In the genomic region with DNA sequence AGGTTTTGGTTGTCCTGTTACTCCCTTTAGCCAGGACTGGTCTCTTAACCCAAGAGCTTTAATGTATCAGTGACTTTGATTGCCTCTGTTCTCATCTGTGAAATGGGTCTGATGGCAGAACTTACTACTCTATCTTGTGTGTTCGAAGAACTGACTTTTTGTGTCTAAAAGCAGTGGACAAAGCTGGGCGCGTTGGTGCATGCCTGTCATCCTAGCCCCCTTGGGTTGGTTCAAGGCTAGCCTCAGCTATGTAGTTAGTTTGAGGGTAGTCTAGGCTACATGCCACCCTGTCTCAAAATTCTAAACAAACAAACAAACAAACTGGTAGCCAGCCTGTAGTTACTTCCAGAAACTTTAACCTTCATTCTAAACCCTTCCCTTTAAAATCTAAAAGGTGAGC, we compare ENCODE assay signal across 25 mouse cellular contexts. TPM values are rescaled to one million over a fixed set of nuclear protein-coding genes. Genes with fewer than 3 reads are reported as not detected.
DNase-seq lines count a peak whose midpoint lies in the region; ATAC-seq lines count a peak whose summit lies in the region.
"Had no signal": no experiment of that assay in that cellular context is flagged by ENCODE, and none has a peak within 500 bp of the region (broad histone marks: within the 10 kb centered on the region; RNA-seq: fewer than 3 reads in every experiment).

No protein-coding gene starts in this region.

- ATAC-seq in forebrain, embryonic 14.5 days = no peak
- no peak for ATAC-seq in hindbrain, embryonic 15.5 days (ENCODE audit: low FRiP score, low read depth)
- no peak for ATAC-seq in hindbrain, embryonic 12.5 days (ENCODE audit: low FRiP score)
- no peak for ATAC-seq in megakaryocyte, adult 5-6 weeks (ENCODE audit: poor library complexity, severe bottlenecking)
- no peak for ATAC-seq in stomach, embryonic 16.5 days (ENCODE audit: insufficient read depth, low FRiP score)
- ATAC-seq: CD4-positive, CD25-positive, alpha-beta regulatory T cell, adult 4 months; hindbrain, embryonic 16.5 days; liver, embryonic 12.5 days had no signal

- no peak overlapping the region for H3K27ac ChIP-seq in forebrain, embryonic 10.5 days
- no peak overlapping the region for H3K27ac ChIP-seq in forebrain, embryonic 14.5 days (ENCODE audit: low read depth, low read length)
- no peak overlapping the region for H3K27ac ChIP-seq in hindbrain, embryonic 15.5 days (replicated peaks)
- no peak overlapping the region for H3K27ac ChIP-seq in hindbrain, embryonic 12.5 days
- H3K27ac ChIP-seq in stomach, embryonic 16.5 days (ENCODE audit: low read length) = no peak overlapping the region
- H3K27ac ChIP-seq: liver, embryonic 12.5 days; neural tube, embryonic 12.5 days had no signal

- H3K27me3 ChIP-seq in forebrain, embryonic 10.5 days (ENCODE audit: poor library complexity, severe bottlenecking) = no peaks in the 10 kb centered on the region
- H3K27me3 ChIP-seq in forebrain, embryonic 14.5 days (replicated peaks; ENCODE audit: control insufficient read depth, insufficient read depth, low read length) = no peaks in the 10 kb centered on the region
- no peaks in the 10 kb centered on the region for H3K27me3 ChIP-seq in hindbrain, embryonic 15.5 days
- H3K27me3 ChIP-seq in hindbrain, embryonic 12.5 days = no peaks in the 10 kb centered on the region
- no peaks in the 10 kb centered on the region for H3K27me3 ChIP-seq in megakaryocyte, embryonic 14.5 days (replicated peaks)
- no peaks in the 10 kb centered on the region for H3K27me3 ChIP-seq in stomach, embryonic 16.5 days (ENCODE audit: control insufficient read depth, insufficient read depth, low read length)
- H3K27me3 ChIP-seq: neural tube, embryonic 12.5 days had no signal

- peaks cover 38% of the 10 kb centered on the region for H3K36me3 ChIP-seq in forebrain, embryonic 10.5 days (replicated peaks)
- peaks cover 15% of the 10 kb centered on the region for H3K36me3 ChIP-seq in forebrain, embryonic 14.5 days (ENCODE audit: control insufficient read depth, insufficient read depth, low read length)
- no peaks in the 10 kb centered on the region for H3K36me3 ChIP-seq in hindbrain, embryonic 15.5 days
- peaks cover 20% of the 10 kb centered on the region for H3K36me3 ChIP-seq in hindbrain, embryonic 12.5 days
- peaks cover 49% of the 10 kb centered on the region for H3K36me3 ChIP-seq in megakaryocyte, embryonic 14.5 days (replicated peaks; ENCODE audit: low read length)
- peaks cover 16% of the 10 kb centered on the region for H3K36me3 ChIP-seq in stomach, embryonic 16.5 days (ENCODE audit: control insufficient read depth, insufficient read depth, low read length)

- no peak overlapping the region for H3K9ac ChIP-seq in forebrain, embryonic 14.5 days (ENCODE audit: low read length)
- no peak overlapping the region for H3K9ac ChIP-seq in hindbrain, embryonic 15.5 days
- H3K9ac ChIP-seq in hindbrain, embryonic 12.5 days = no peak overlapping the region
- 0 out of 2 replicates have a peak overlapping the region, but pooled peaks have one; percentile 85 for H3K9ac ChIP-seq in stomach, embryonic 16.5 days (ENCODE audit: low read length)
- H3K9ac ChIP-seq: liver, embryonic 12.5 days had no signal

- no peak overlapping the region for H3K4me2 ChIP-seq in forebrain, embryonic 14.5 days (ENCODE audit: low read length)
- peak overlapping the region; percentile 83; the same call in 1 of the 2 replicates for H3K4me2 ChIP-seq in hindbrain, embryonic 15.5 days
- no peak overlapping the region for H3K4me2 ChIP-seq in hindbrain, embryonic 12.5 days (replicated peaks)
- H3K4me2 ChIP-seq in stomach, embryonic 16.5 days (ENCODE audit: low read depth, low read length) = no peak overlapping the region

- peaks cover 35% of the 10 kb centered on the region for H3K4me1 ChIP-seq in forebrain, embryonic 10.5 days
- H3K4me1 ChIP-seq in forebrain, embryonic 14.5 days (ENCODE audit: control insufficient read depth, insufficient read depth, low read length) = peaks cover 25% of the 10 kb centered on the region
- H3K4me1 ChIP-seq in hindbrain, embryonic 15.5 days (replicated peaks) = peaks cover 34% of the 10 kb centered on the region
- peaks cover 25% of the 10 kb centered on the region for H3K4me1 ChIP-seq in hindbrain, embryonic 12.5 days
- H3K4me1 ChIP-seq in megakaryocyte, embryonic 14.5 days = peaks cover 47% of the 10 kb centered on the region
- peaks cover 24% of the 10 kb centered on the region for H3K4me1 ChIP-seq in stomach, embryonic 16.5 days (ENCODE audit: control insufficient read depth, insufficient read depth, low read length)

- DNase-seq in forebrain, embryonic 10.5 days (ENCODE audit: extremely low spot score, low spot score) = no peak
- DNase-seq in forebrain, embryonic 14.5 days (ENCODE audit: low spot score) = no peak
- no peak for DNase-seq in layer of hippocampus, adult 9-11 months
- DNase-seq: adrenal gland, adult 8-10 months; cerebellum, postnatal 10 days; kidney, adult 18-20 months; kidney, postnatal 4 days; right cerebral cortex, postnatal 14 days; thymus, postnatal 36 days had no signal

- no peaks in the 10 kb centered on the region for H3K9me3 ChIP-seq in forebrain, embryonic 10.5 days
- no peaks in the 10 kb centered on the region for H3K9me3 ChIP-seq in forebrain, embryonic 14.5 days (replicated peaks; ENCODE audit: control insufficient read depth, low read length)
- no peaks in the 10 kb centered on the region for H3K9me3 ChIP-seq in hindbrain, embryonic 15.5 days
- no peaks in the 10 kb centered on the region for H3K9me3 ChIP-seq in hindbrain, embryonic 12.5 days (replicated peaks)
- H3K9me3 ChIP-seq in megakaryocyte, embryonic 14.5 days = no peaks in the 10 kb centered on the region
- H3K9me3 ChIP-seq in stomach, embryonic 16.5 days (replicated peaks; ENCODE audit: control insufficient read depth, low read length) = no peaks in the 10 kb centered on the region
- H3K9me3 ChIP-seq: liver, embryonic 12.5 days; neural tube, embryonic 12.5 days had no signal

- WGBS in forebrain, embryonic 10.5 days = 96% methylated on average over 3 of the region's 3 CpGs
- 94% methylated on average over 3 of the region's 3 CpGs for WGBS in forebrain, embryonic 14.5 days
- WGBS in hindbrain, embryonic 15.5 days = 97% methylated on average over 3 of the region's 3 CpGs
- WGBS in hindbrain, embryonic 12.5 days = 93% methylated on average over 3 of the region's 3 CpGs
- WGBS in stomach, embryonic 16.5 days = 88% methylated on average over 3 of the region's 3 CpGs

- peak overlapping the region; percentile 72; the same call in 1 of the 2 replicates for H3K4me3 ChIP-seq in forebrain, embryonic 10.5 days
- H3K4me3 ChIP-seq in forebrain, embryonic 14.5 days (ENCODE audit: low read depth, low read length) = no peak overlapping the region
- no peak overlapping the region for H3K4me3 ChIP-seq in hindbrain, embryonic 15.5 days
- H3K4me3 ChIP-seq in hindbrain, embryonic 12.5 days = no peak overlapping the region
- H3K4me3 ChIP-seq in megakaryocyte, embryonic 14.5 days (replicated peaks) = peak overlapping the region; percentile 59
- H3K4me3 ChIP-seq in stomach, embryonic 16.5 days (replicated peaks; ENCODE audit: low read length) = no peak overlapping the region

RNA-seq across cellular contexts. Expression of gene Trip10, which starts 2.2 kb away (rescaled TPM):
- 43.8 and 49.9 TPM in 2 replicates for polyA plus RNA-seq in forebrain, embryonic 10.5 days (2016; fragmentation: Nextera tagmentation; extraction: Ambion mirVana)
- 10.4 and 11.8 TPM in 2 replicates for polyA plus RNA-seq in forebrain, embryonic 14.5 days (2014; fragmentation: Nextera tagmentation; extraction: Ambion mirVana)
- 10.4 and 11.6 TPM in 2 replicates for polyA plus RNA-seq in hindbrain, embryonic 15.5 days (2015; fragmentation: Nextera tagmentation; extraction: Ambion mirVana)
- polyA plus RNA-seq in hindbrain, embryonic 12.5 days (2016; fragmentation: Nextera tagmentation; extraction: Ambion mirVana) = 23.5 and 23.9 TPM in 2 replicates
- polyA plus RNA-seq in megakaryocyte, embryonic 14.5 days (2012; ENCODE audit: insufficient read depth, low replicate concordance) = 25.4 and 45.7 TPM in 2 replicates
- total RNA-seq in megakaryocyte, adult 5-6 weeks (2015) = 3.6 and 5.4 TPM in 2 replicates
- total RNA-seq in megakaryocyte, adult 5-6 weeks (2017) = 9.0 and 9.4 TPM in 2 replicates
- polyA plus RNA-seq in stomach, embryonic 16.5 days (2015; fragmentation: Nextera tagmentation; extraction: Ambion mirVana) = 45.4 and 46.9 TPM in 2 replicates

RNA-seq across cellular contexts. Expression of gene Gpr108, which starts 3.2 kb away (rescaled TPM):
- polyA plus RNA-seq in forebrain, embryonic 10.5 days (2016; fragmentation: Nextera tagmentation; extraction: Ambion mirVana) = 22.7 and 22.8 TPM in 2 replicates
- 19.3 and 19.6 TPM in 2 replicates for polyA plus RNA-seq in forebrain, embryonic 14.5 days (2014; fragmentation: Nextera tagmentation; extraction: Ambion mirVana)
- polyA plus RNA-seq in hindbrain, embryonic 15.5 days (2015; fragmentation: Nextera tagmentation; extraction: Ambion mirVana) = 22.3 and 24.0 TPM in 2 replicates
- polyA plus RNA-seq in hindbrain, embryonic 12.5 days (2016; fragmentation: Nextera tagmentation; extraction: Ambion mirVana) = 24.7 and 27.1 TPM in 2 replicates
- polyA plus RNA-seq in megakaryocyte, embryonic 14.5 days (2012; ENCODE audit: insufficient read depth, low replicate concordance) = 30.6 and 33.1 TPM in 2 replicates
- 36.6 and 39.1 TPM in 2 replicates for total RNA-seq in megakaryocyte, adult 5-6 weeks (2015)
- 36.6 and 37.7 TPM in 2 replicates for total RNA-seq in megakaryocyte, adult 5-6 weeks (2017)
- polyA plus RNA-seq in stomach, embryonic 16.5 days (2015; fragmentation: Nextera tagmentation; extraction: Ambion mirVana) = 50.0 and 52.0 TPM in 2 replicates

RNA-seq across cellular contexts. Expression of gene C3, which starts 23.5 kb away (rescaled TPM):
- 0.30 TPM in 1 of 2 replicates, not detected in the other for polyA plus RNA-seq in forebrain, embryonic 10.5 days (2016; fragmentation: Nextera tagmentation; extraction: Ambion mirVana)
- 0.71 and 0.90 TPM in 2 replicates for polyA plus RNA-seq in forebrain, embryonic 14.5 days (2014; fragmentation: Nextera tagmentation; extraction: Ambion mirVana)
- 1.2 and 1.9 TPM in 2 replicates for polyA plus RNA-seq in hindbrain, embryonic 15.5 days (2015; fragmentation: Nextera tagmentation; extraction: Ambion mirVana)
- 0.76 and 1.2 TPM in 2 replicates for polyA plus RNA-seq in hindbrain, embryonic 12.5 days (2016; fragmentation: Nextera tagmentation; extraction: Ambion mirVana)
- 0.52 and 16.6 TPM in 2 replicates for polyA plus RNA-seq in megakaryocyte, embryonic 14.5 days (2012; ENCODE audit: insufficient read depth, low replicate concordance)
- 699 and 776 TPM in 2 replicates for total RNA-seq in megakaryocyte, adult 5-6 weeks (2015)
- 1,145 and 1,156 TPM in 2 replicates for total RNA-seq in megakaryocyte, adult 5-6 weeks (2017)
- polyA plus RNA-seq in stomach, embryonic 16.5 days (2015; fragmentation: Nextera tagmentation; extraction: Ambion mirVana) = 17.0 and 19.5 TPM in 2 replicates

RNA-seq across cellular contexts. Expression of gene Vav1, which starts 27.5 kb away (rescaled TPM):
- polyA plus RNA-seq in forebrain, embryonic 10.5 days (2016; fragmentation: Nextera tagmentation; extraction: Ambion mirVana) = 1.4 and 1.7 TPM in 2 replicates
- 0.95 and 1.2 TPM in 2 replicates for polyA plus RNA-seq in forebrain, embryonic 14.5 days (2014; fragmentation: Nextera tagmentation; extraction: Ambion mirVana)
- 1.7 and 1.8 TPM in 2 replicates for polyA plus RNA-seq in hindbrain, embryonic 15.5 days (2015; fragmentation: Nextera tagmentation; extraction: Ambion mirVana)
- polyA plus RNA-seq in hindbrain, embryonic 12.5 days (2016; fragmentation: Nextera tagmentation; extraction: Ambion mirVana) = 1.9 and 2.0 TPM in 2 replicates
- polyA plus RNA-seq in megakaryocyte, embryonic 14.5 days (2012; ENCODE audit: insufficient read depth, low replicate concordance) = 34.6 and 164 TPM in 2 replicates
- 84.7 and 92.2 TPM in 2 replicates for total RNA-seq in megakaryocyte, adult 5-6 weeks (2015)
- total RNA-seq in megakaryocyte, adult 5-6 weeks (2017) = 307 and 321 TPM in 2 replicates
- polyA plus RNA-seq in stomach, embryonic 16.5 days (2015; fragmentation: Nextera tagmentation; extraction: Ambion mirVana) = 3.9 and 5.8 TPM in 2 replicates

RNA-seq across cellular contexts. Expression of gene Tnfsf14, which starts 57.5 kb away (rescaled TPM):
- 0.15 and 0.16 TPM in 2 replicates for polyA plus RNA-seq in forebrain, embryonic 10.5 days (2016; fragmentation: Nextera tagmentation; extraction: Ambion mirVana)
- not detected in 2 replicates for polyA plus RNA-seq in forebrain, embryonic 14.5 days (2014; fragmentation: Nextera tagmentation; extraction: Ambion mirVana)
- polyA plus RNA-seq in hindbrain, embryonic 15.5 days (2015; fragmentation: Nextera tagmentation; extraction: Ambion mirVana) = 0.08 TPM in 1 of 2 replicates, not detected in the other
- not detected in 2 replicates for polyA plus RNA-seq in hindbrain, embryonic 12.5 days (2016; fragmentation: Nextera tagmentation; extraction: Ambion mirVana)
- 49.5 and 144 TPM in 2 replicates for polyA plus RNA-seq in megakaryocyte, embryonic 14.5 days (2012; ENCODE audit: insufficient read depth, low replicate concordance)
- 5.5 and 6.3 TPM in 2 replicates for total RNA-seq in megakaryocyte, adult 5-6 weeks (2015)
- total RNA-seq in megakaryocyte, adult 5-6 weeks (2017) = 15.6 and 15.7 TPM in 2 replicates
- 0.31 and 0.53 TPM in 2 replicates for polyA plus RNA-seq in stomach, embryonic 16.5 days (2015; fragmentation: Nextera tagmentation; extraction: Ambion mirVana)
- total RNA-seq: gastrocnemius, postnatal 4 days; layer of hippocampus, postnatal 25 days; left cerebral cortex, postnatal 14 days; MEL had no signal
- polyA plus RNA-seq: frontal cortex, adult 2 months; heart, postnatal 0 days; hindbrain, embryonic 16.5 days; testis, adult 2 months had no signal

Comparison
In these comparisons a context has a peak if more than half of its experiments do, and no peak if none do; other contexts are left out.
1. H3K4me3 ChIP-seq: peak in forebrain, embryonic 10.5 days (single experiment) and megakaryocyte, embryonic 14.5 days (single experiment); none in forebrain, embryonic 14.5 days (single experiment), hindbrain, embryonic 15.5 days (single experiment), hindbrain, embryonic 12.5 days (single experiment) and stomach, embryonic 16.5 days (single experiment).